Mouse (Mus musculus): ENCODE results near the gene Mrtfb. TPM values are rescaled to one million over a fixed set of nuclear protein-coding genes. Genes with fewer than 3 reads are reported as not detected.

Gene Mrtfb
- polyA plus RNA-seq, 1 experiment, result 8.5 TPM

GRCm38 (mm10) chr16:13464662-13465061 lies 208.4 kb downstream of the Mrtfb start:
- Histone ChIP-seq H3K36me3 (ENCODE audit: control insufficient read depth, insufficient read depth, low read length) (no peaks in the 10 kb centered on the region), H3K4me3 (ENCODE audit: low read depth, low read length) (no peak overlapping the region), H3K27ac (ENCODE audit: insufficient read depth, low read depth, low read length) (no peak overlapping the region), H3K27me3 (ENCODE audit: control insufficient read depth, insufficient read depth, low read length) (no peaks in the 10 kb centered on the region), H3K4me1 (ENCODE audit: control insufficient read depth, insufficient read depth, insufficient read length, low read length) (no peaks in the 10 kb centered on the region)
- WGBS, result 84% methylated on average over 5 of the region's 5 CpGs
- no peak for TF ChIP-seq CTCF (IDR thresholded peaks at IDR 0.05; ENCODE audit: extremely low read depth, insufficient read length, insufficient replicate concordance, low read depth, low read length)
- no peak for TF ChIP-seq POLR2A (IDR thresholded peaks at IDR 0.05; ENCODE audit: low read depth, low read length)

Other genes starting within 250 kb of the Mrtfb start
- gene Ercc4, start 146.8 kb upstream of the Mrtfb start, polyA plus RNA-seq (2012; rRNA removed), result 4.1 and 10.9 TPM in 2 replicates

Data from small intestine, adult 2 months (tissue).